Mouse (Mus musculus): ENCODE results near the gene Erv3. TPM values are rescaled to one million over a fixed set of nuclear protein-coding genes. Genes with fewer than 3 reads are reported as not detected.

Gene Erv3
- polyA plus RNA-seq (2012; rRNA removed), result not detected in 2 replicates

DNA sequence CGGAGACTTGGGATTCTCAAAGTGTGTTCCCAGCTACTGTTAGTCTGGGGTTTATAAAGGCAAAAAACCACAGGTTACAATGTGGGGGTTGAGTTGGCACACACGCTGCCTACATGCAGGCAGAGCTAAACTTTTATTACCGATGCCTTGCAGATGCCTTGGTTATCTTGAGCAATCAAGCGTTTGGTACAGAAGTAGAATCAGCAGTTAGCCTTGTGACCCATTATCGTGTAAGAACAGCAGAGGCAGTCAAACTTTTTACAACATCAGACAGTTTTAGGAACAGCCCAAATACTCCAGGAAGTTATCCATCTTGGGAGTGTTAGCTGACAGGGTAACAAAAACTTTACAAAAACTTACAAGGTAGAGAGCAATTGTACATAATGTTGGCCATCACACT, at the start of gene Erv3:
Gene Erv3 (minus strand): TSS at position 27 of the 400 bp plus-strand sequence.
- Histone ChIP-seq H3K4me1 (ENCODE audit: control insufficient read depth, insufficient read depth, low read length) (no peaks in the 10 kb centered on the region), H3K4me3 (ENCODE audit: insufficient read depth, low read depth, low read length) (no peak within 1 kb of the TSS), H3K27ac (ENCODE audit: insufficient read depth, low read depth, low read length) (no peak within 1 kb of the TSS), H3K27me3 (replicated peaks; ENCODE audit: control insufficient read depth, insufficient read depth, low read length) (no peaks in the 10 kb centered on the region), H3K36me3 (ENCODE audit: control insufficient read depth, insufficient read depth, low read length) (no peaks in the 10 kb centered on the region)
- TF ChIP-seq POLR2A (IDR thresholded peaks at IDR 0.05; ENCODE audit: low read depth, low read length), result no peak
- no peak for TF ChIP-seq CTCF (conservative IDR thresholded peaks at IDR 0.05; ENCODE audit: insufficient read depth, insufficient read length, low read depth, low read length)
- 64% methylated on average over 5 of the region's 5 CpGs for WGBS
- no peak for DNase-seq

DNA sequence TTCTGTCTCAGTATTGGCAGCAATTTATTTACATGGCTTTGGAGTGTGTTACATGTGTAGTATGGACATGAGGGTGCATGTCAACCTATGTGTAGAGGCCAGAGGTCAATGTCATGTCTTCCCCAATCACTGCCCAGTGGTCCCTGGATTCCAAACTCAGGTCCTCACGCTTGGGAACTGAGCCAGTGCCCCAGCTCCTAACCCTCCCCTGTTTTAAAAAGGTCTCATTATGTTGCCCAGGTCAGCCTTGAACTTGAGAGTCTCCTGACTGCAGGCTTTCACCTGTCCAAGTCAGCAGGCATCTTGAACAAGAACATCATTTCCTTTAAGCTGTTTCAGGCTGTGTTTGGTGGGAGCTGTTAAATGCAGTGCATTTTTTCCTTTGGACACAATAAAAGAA, 49.4 kb upstream of the Erv3 start:
- peak overlapping the region; percentile 95 for H3K27ac ChIP-seq (ENCODE audit: insufficient read depth, low read depth, low read length)
- no peaks in the 10 kb centered on the region for H3K27me3 ChIP-seq (replicated peaks; ENCODE audit: control insufficient read depth, insufficient read depth, low read length)
- WGBS, result 72% methylated on average over 1 of the region's 1 CpGs
- DNase-seq, result no peak
- TF ChIP-seq POLR2A (IDR thresholded peaks at IDR 0.05; ENCODE audit: low read depth, low read length) (no peak), CTCF (conservative IDR thresholded peaks at IDR 0.05; ENCODE audit: insufficient read depth, insufficient read length, low read depth, low read length) (no peak)
- peaks cover 15% of the 10 kb centered on the region; the same call in 1 of the 2 replicates for H3K4me1 ChIP-seq (ENCODE audit: control insufficient read depth, insufficient read depth, low read length)
- H3K4me3 ChIP-seq (ENCODE audit: insufficient read depth, low read depth, low read length), result no peak overlapping the region
- H3K36me3 ChIP-seq (ENCODE audit: control insufficient read depth, insufficient read depth, low read length), result peaks cover 4% of the 10 kb centered on the region; the same call in 1 of the 2 replicates

DNA sequence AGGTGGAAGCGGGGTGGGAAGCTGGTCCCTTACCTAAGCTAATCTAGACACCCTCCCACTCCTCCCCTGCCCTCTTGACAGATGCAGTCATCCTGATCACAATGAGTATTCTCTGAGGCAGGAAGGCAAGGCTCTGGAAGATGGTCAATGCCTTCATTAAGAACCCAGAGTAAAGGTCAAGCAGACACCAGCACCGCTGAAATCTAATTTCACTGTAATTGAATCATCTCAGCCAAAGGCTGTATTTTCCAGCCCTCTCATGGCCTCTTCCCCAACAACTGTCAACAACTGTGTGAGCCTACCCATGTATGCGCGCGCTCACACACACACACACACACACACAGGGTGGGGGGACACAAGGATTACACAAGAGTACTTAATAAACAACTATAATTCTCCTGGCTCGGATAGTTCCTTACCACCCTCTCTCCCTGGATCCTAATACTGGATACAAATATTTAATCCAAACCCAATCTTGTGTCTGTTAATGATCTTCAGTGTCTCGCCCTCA, 48.9 kb upstream of the Erv3 start:
- peaks cover 12% of the 10 kb centered on the region; the same call in 1 of the 2 replicates for H3K4me1 ChIP-seq (ENCODE audit: control insufficient read depth, insufficient read depth, low read length)
- peak overlapping the region; percentile 49 for H3K27ac ChIP-seq (ENCODE audit: insufficient read depth, low read depth, low read length)
- DNase-seq, result peak; percentile 78
- TF ChIP-seq CTCF (conservative IDR thresholded peaks at IDR 0.05; ENCODE audit: insufficient read depth, insufficient read length, low read depth, low read length) (no peak), POLR2A (IDR thresholded peaks at IDR 0.05; ENCODE audit: low read depth, low read length) (no peak)
- H3K27me3 ChIP-seq (replicated peaks; ENCODE audit: control insufficient read depth, insufficient read depth, low read length), result no peaks in the 10 kb centered on the region
- H3K4me3 ChIP-seq (ENCODE audit: insufficient read depth, low read depth, low read length), result no peak overlapping the region
- WGBS, result 56% methylated on average over 7 of the region's 7 CpGs
- H3K36me3 ChIP-seq (ENCODE audit: control insufficient read depth, insufficient read depth, low read length), result peaks cover 2% of the 10 kb centered on the region; the same call in 1 of the 2 replicates

DNA sequence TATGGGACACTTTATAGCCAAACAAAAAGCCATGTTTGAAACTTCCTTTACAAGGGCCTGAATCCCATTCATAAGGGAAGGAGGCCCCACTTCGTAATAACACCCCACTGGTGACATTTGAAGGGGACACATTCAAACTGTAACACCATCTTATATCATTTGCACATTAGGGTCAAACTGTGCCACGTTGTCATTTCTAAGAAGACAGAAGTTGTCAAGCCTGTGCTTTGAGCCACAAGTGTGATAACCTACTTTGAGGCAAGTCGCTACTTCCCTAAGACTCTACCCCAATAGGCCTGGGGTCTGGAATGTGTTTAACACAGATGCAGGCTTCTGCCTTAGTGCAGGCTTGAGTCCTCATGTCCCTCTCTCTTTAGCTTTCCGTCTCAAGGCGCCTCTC, 47.8 kb upstream of the Erv3 start:
- H3K27ac ChIP-seq (ENCODE audit: insufficient read depth, low read depth, low read length), result no peak overlapping the region
- no peaks in the 10 kb centered on the region for H3K36me3 ChIP-seq (ENCODE audit: control insufficient read depth, insufficient read depth, low read length)
- TF ChIP-seq CTCF (conservative IDR thresholded peaks at IDR 0.05; ENCODE audit: insufficient read depth, insufficient read length, low read depth, low read length) (no peak), POLR2A (IDR thresholded peaks at IDR 0.05; ENCODE audit: low read depth, low read length) (no peak)
- WGBS, result 92% methylated on average over 5 of the region's 5 CpGs
- H3K4me1 ChIP-seq (ENCODE audit: control insufficient read depth, insufficient read depth, low read length), result peaks cover 8% of the 10 kb centered on the region; the same call in 1 of the 2 replicates
- no peaks in the 10 kb centered on the region for H3K27me3 ChIP-seq (replicated peaks; ENCODE audit: control insufficient read depth, insufficient read depth, low read length)
- no peak overlapping the region for H3K4me3 ChIP-seq (ENCODE audit: insufficient read depth, low read depth, low read length)
- DNase-seq, result no peak

DNA sequence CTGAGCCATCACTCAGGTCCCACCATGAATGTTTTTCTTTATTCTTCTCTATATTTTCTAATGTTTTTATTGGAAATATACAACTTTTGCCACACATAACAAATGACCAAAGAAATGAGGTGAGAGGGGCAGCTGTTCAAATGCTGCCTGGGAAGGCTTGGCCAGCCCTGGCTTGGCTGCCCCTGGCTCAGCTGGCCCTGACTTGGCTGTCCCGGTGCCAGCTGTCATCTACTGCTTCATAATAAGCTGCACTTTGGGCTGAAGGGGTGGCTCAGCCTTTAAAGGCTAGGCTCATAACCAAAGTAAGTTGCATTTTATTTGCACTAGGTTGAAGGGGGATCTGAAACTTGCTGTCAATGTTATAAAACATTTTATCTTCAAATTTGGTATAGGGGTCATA, 47.3 kb upstream of the Erv3 start:
- H3K27me3 ChIP-seq (replicated peaks; ENCODE audit: control insufficient read depth, insufficient read depth, low read length), result no peaks in the 10 kb centered on the region
- DNase-seq, result peak; percentile 72
- H3K27ac ChIP-seq (ENCODE audit: insufficient read depth, low read depth, low read length), result no peak overlapping the region
- H3K4me3 ChIP-seq (ENCODE audit: insufficient read depth, low read depth, low read length), result no peak overlapping the region
- H3K36me3 ChIP-seq (ENCODE audit: control insufficient read depth, insufficient read depth, low read length), result no peaks in the 10 kb centered on the region
- TF ChIP-seq CTCF (conservative IDR thresholded peaks at IDR 0.05; ENCODE audit: insufficient read depth, insufficient read length, low read depth, low read length) (no peak), POLR2A (IDR thresholded peaks at IDR 0.05; ENCODE audit: low read depth, low read length) (no peak)
- H3K4me1 ChIP-seq (ENCODE audit: control insufficient read depth, insufficient read depth, low read length), result peaks cover 8% of the 10 kb centered on the region; the same call in 1 of the 2 replicates
- WGBS, result 50% methylated on average over 1 of the region's 1 CpGs

DNA sequence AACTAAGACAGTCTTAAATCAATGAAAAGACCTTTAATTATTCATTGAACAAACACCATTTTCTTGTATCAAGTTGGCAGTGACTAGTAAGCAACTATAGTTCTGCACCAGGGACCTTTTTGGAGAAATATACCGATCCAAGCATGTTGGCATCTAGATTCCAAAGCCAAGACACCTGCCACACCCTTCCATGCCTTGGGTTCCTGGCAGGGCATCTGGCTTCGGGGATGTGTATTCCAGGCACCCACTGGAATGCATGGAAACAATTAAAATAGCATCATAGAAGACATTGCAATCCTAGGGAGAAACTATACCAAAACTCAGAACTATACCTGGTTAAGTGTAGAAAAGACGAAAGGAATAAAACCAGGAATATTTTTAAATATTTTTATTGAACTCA, 46.7 kb upstream of the Erv3 start:
- no peak overlapping the region for H3K27ac ChIP-seq (ENCODE audit: insufficient read depth, low read depth, low read length)
- no peak overlapping the region for H3K4me3 ChIP-seq (ENCODE audit: insufficient read depth, low read depth, low read length)
- H3K27me3 ChIP-seq (replicated peaks; ENCODE audit: control insufficient read depth, insufficient read depth, low read length), result no peaks in the 10 kb centered on the region
- no peak for DNase-seq
- WGBS, result 93% methylated on average over 3 of the region's 3 CpGs
- TF ChIP-seq CTCF (conservative IDR thresholded peaks at IDR 0.05; ENCODE audit: insufficient read depth, insufficient read length, low read depth, low read length) (no peak), POLR2A (IDR thresholded peaks at IDR 0.05; ENCODE audit: low read depth, low read length) (no peak)
- H3K4me1 ChIP-seq (ENCODE audit: control insufficient read depth, insufficient read depth, low read length), result peaks cover 8% of the 10 kb centered on the region; the same call in 1 of the 2 replicates
- H3K36me3 ChIP-seq (ENCODE audit: control insufficient read depth, insufficient read depth, low read length), result no peaks in the 10 kb centered on the region

DNA sequence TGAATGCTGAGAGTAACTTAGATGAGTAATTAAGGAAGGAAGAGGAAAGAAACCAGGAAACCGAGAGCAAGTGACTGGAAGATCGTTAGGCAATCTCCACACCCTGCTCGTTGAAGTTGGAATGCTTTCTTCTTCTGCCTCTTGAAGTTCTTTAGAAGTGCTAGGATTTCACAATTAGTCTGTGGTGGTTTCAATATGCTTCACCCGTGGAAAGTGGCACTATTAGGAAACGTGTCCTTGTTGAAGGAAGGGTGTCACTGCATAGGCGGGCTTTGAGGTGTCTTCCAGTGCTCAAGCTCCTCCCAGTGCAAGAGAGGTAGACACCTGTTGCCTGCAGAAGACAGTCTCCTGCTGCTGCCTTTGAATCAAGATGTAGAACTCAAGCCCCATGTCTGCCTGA, 46.2 kb upstream of the Erv3 start:
- Histone ChIP-seq H3K4me1 (ENCODE audit: control insufficient read depth, insufficient read depth, low read length) (peaks cover 8% of the 10 kb centered on the region; the same call in 1 of the 2 replicates), H3K27me3 (replicated peaks; ENCODE audit: control insufficient read depth, insufficient read depth, low read length) (no peaks in the 10 kb centered on the region), H3K27ac (ENCODE audit: insufficient read depth, low read depth, low read length) (no peak overlapping the region), H3K4me3 (ENCODE audit: insufficient read depth, low read depth, low read length) (no peak overlapping the region), H3K36me3 (ENCODE audit: control insufficient read depth, insufficient read depth, low read length) (no peaks in the 10 kb centered on the region)
- WGBS, result 59% methylated on average over 6 of the region's 6 CpGs
- no peak for DNase-seq
- no peak for TF ChIP-seq POLR2A (IDR thresholded peaks at IDR 0.05; ENCODE audit: low read depth, low read length)
- no peak for TF ChIP-seq CTCF (conservative IDR thresholded peaks at IDR 0.05; ENCODE audit: insufficient read depth, insufficient read length, low read depth, low read length)
